Mouse (Mus musculus): ENCODE measurements around the gene 4930407I10Rik.

GRCm38 (mm10) chr15:82022535-82023088, 36.3 kb upstream of the 4930407I10Rik start:
- TF ChIP-seq CTCF (IDR thresholded peaks at IDR 0.05; ENCODE audit: low read depth, low read length) (no peak), POLR2A (IDR thresholded peaks at IDR 0.05; ENCODE audit: insufficient read depth, low read length) (no peak)
